Mouse (Mus musculus): ENCODE data around the gene Vps11. TPM values are rescaled to one million over a fixed set of nuclear protein-coding genes. Genes with fewer than 3 reads are reported as not detected.
"Not testable (repeated sequence)": the region's sequence is repeated elsewhere in the genome, so short reads cannot be mapped to it uniquely, and the experiment has no call there.

The Vps11 gene
- total RNA-seq, 1 experiment from 2014 or later, result 41.6 TPM

DNA sequence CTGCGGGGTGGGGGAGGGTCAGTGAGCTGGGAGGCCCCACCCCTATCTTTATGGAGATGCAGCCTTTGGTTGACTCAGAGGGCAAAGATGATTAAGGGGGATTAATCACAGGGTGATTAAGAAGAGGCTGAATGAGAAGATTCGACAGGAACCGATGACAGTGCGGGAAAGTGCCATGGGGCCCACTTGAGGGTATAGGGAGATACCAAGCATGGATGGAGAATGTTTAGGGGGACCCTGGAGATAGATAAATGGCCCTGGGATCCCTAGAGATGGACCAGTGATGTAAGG is 47.3 kb downstream of the Vps11 start:
- DNase-seq, result no peak

DNA sequence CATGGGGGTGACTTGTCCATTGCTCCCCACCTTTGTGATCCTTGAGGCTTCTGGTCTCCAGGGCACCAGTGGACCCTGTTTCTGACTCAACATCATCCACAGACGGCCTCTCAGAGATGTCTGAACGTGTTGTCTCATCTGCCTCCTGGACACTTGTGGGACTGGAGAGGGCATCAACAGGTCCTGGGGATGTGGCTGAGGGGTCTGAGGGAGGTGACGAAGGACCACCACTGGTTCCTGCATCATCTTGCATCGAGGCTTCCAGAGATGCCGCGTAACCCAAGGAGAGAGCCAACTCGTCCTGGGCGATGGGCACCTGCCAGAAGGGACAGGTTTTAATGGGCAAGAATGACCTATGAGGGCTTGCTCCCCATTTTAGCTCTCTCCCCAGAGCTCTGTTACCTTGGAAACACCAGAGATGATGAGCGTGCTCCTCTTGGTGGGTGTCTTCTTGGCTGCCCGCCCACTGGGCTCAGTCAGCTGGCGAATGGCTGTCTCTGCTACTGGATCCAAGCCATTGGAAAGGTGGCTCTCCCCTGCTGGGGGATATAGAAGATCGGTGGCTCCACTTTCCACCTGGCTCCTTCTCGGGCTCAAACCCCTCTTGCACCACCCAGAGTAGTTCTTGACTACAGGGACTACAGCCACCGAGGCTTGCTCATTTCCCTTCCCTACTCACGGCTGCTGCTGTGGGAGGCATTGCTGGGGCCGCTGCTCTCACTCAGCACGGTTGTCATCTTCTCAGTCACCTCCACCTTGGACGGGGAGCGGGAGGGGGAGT is 47.8 kb downstream of the Vps11 start:
- no peak for DNase-seq

GRCm38 (mm10) chr9:44311136-44312134 is 50.0 kb downstream of the Vps11 start:
- DNase-seq, result peak; percentile 45

- no peak for DNase-seq
These were observed 50.7 kb downstream of the Vps11 start for GRCm38 (mm10) chr9:44310750-44311135.

GRCm38 (mm10) chr9:44309756-44310155 is 51.7 kb downstream of the Vps11 start:
- DNase-seq, result peak; percentile 33

DNA sequence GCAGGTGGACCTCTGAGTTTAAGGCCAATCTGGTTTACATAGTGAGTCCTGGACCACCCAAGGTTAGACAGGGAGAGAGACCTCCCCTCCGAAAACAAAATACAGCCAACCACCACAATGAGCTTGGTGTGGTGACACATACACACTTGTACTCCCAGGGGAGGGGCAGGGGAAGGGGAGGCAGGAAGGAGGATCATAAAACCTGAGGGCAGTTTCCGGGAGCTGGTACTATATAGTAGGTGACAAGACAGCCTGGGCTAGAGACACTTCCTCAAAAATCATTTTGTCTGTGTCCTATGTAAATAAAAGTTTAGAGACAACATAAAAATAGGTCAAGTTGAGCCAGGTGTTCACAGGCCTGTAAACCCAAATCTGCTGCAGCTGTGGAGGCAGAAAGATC is 54.2 kb downstream of the Vps11 start:
- no peak for DNase-seq

GRCm38 (mm10) chr9:44306532-44306931 is 54.9 kb downstream of the Vps11 start:
- DNase-seq, result no peak

DNA sequence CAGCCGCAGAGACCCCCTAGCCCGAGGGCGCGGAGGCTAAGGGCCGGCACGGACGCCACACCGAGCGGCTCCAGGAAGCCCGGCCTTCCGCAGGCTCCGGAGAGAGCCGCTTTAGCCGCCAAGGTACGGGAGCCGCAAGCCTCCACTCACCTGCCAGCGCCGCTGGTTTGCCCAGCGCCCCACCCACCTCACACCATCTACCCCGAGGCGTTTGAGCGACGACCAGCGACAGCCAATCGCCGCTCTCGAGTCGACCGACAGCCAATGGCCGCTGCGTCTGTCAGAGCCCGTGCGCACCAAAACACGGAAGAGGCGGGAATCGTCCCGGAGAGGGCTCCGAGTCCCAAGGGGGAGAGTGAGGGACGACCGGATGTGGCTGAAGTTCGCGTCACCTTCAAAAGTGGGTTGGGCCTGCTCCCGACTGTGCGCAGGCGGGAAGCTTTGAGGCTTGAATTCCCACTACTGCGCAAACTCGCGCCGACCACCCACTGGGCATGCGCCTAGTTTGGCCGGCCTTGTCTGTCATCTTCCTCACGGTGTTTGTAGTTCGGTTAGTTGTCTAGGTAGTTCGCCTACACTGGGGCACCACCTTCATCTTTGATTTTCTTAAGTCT is 55.9 kb downstream of the Vps11 start, which contains the start of gene Hinfp:
TSS of gene Hinfp (minus strand) at position 206 of the 614 bp plus-strand sequence.
- peak; percentile 99 for DNase-seq

DNA sequence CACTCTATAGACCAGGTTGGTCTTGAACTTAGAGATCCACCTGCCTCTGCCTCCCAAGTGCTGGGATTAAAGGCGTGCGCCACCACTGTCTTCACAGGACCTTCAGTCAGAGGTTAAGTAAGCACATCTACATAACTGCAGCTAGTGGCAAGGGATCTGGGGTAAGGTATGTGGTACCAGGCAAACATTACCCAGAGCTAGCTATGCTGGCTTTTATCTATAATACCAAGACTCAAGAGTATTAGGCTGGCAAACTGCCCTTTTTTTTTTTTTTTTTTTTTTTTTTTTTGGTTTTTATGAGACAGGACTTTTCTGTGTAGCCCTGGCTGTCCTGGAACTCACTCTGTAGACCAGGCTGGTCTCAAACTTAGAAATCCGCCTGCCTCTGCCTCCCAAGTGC is 61.5 kb downstream of the Vps11 start:
- not testable (repeated sequence) for DNase-seq

Small RNA genes lying within 50 kb of the gene (microRNA-seq; reads per million reads assigned to microRNA genes)
- 0 reads per million in 2 experiments for gene Gm44335
- gene Mir7085, result 0.76 to 0.85 reads per million in 2 experiments

Other genes with a start within 250 kb of the Vps11 start
- 0.15 and 0.52 TPM in 2 replicates for gene Gm49380, start 248.2 kb downstream of the Vps11 start, total RNA-seq (2021)
- gene Rnf26, start 248.2 kb downstream of the Vps11 start, total RNA-seq (2021), result 27.5 and 31.8 TPM in 2 replicates
- gene Mcam, start 227.2 kb downstream of the Vps11 start, total RNA-seq (2021), result 65.3 and 76.6 TPM in 2 replicates
- gene Cbl, start 127.6 kb downstream of the Vps11 start, total RNA-seq (2021), result 33.1 and 34.4 TPM in 2 replicates
- gene Ccdc153, start 121.0 kb downstream of the Vps11 start, total RNA-seq (2021), result 1.1 and 2.5 TPM in 2 replicates
- gene Pdzd3, start 110.2 kb downstream of the Vps11 start, total RNA-seq (2021), result 0.30 TPM in 1 of 2 replicates, not detected in the other
- gene Nlrx1, start 93.1 kb downstream of the Vps11 start, total RNA-seq (2021), result 17.6 and 20.7 TPM in 2 replicates
- 19.0 and 28.8 TPM in 2 replicates for gene Abcg4, start 73.1 kb downstream of the Vps11 start, total RNA-seq (2021)
- gene Hinfp, start 56.0 kb downstream of the Vps11 start, total RNA-seq (2021), result 20.3 and 22.1 TPM in 2 replicates
- 27.8 and 40.4 TPM in 2 replicates for gene C2cd2l, start 41.4 kb downstream of the Vps11 start, total RNA-seq (2021)
- 27.1 and 29.5 TPM in 2 replicates for gene Dpagt1, start 35.7 kb downstream of the Vps11 start, total RNA-seq (2021)
- gene H2afx, start 27.0 kb downstream of the Vps11 start, total RNA-seq (2021), result 76.0 and 90.3 TPM in 2 replicates
- gene Hmbs, start 17.4 kb downstream of the Vps11 start, total RNA-seq (2021), result 77.5 and 92.0 TPM in 2 replicates
- 122 and 133 TPM in 2 replicates for gene Hyou1, start 17.8 kb upstream of the Vps11 start, total RNA-seq (2021)
- gene Slc37a4, start 35.2 kb upstream of the Vps11 start, total RNA-seq (2021), result 20.0 and 29.9 TPM in 2 replicates
- gene Rps25, start 45.5 kb upstream of the Vps11 start, total RNA-seq (2021), result 1,105 and 1,276 TPM in 2 replicates
- 60.4 and 66.1 TPM in 2 replicates for gene Trappc4, start 45.9 kb upstream of the Vps11 start, total RNA-seq (2021)
- 17.1 and 21.5 TPM in 2 replicates for gene Ccdc84, start 56.9 kb upstream of the Vps11 start, total RNA-seq (2021)
- gene Foxr1, start 79.5 kb upstream of the Vps11 start, total RNA-seq (2021), result not detected in 2 replicates
- gene Upk2, start 93.3 kb upstream of the Vps11 start, total RNA-seq (2021), result not detected in 2 replicates
- gene Bcl9l, start 121.2 kb upstream of the Vps11 start, total RNA-seq (2021), result 59.3 and 61.7 TPM in 2 replicates
- gene Cxcr5, start 200.2 kb upstream of the Vps11 start, total RNA-seq (2021), result 0.56 and 4.4 TPM in 2 replicates
- 122 TPM in 2 replicates for gene Ddx6, start 243.2 kb upstream of the Vps11 start, total RNA-seq (2021)

Measured in adrenal gland, postnatal 14 days (tissue).